In the genomic region with DNA sequence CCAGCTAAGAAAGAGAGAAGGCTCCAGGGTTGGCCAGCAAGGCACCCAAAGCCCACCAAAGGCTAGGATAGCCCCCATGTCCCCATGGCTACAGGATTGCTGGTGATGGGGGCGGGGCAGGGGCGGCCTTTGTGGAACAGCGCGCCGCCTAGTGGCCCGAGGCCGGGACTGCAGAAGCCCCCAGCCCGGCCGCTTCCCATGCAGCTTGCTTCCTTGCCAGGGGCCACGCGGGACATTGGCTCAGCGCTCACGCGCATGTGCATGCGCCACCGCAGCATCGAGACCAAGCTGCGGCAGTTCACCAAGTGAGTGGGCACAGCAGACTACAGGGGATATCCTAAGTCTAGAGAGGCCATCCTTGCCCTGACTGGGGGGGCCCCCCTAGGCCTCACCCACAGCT, we compare ENCODE assay signal across 9 mouse cellular contexts. TPM values are rescaled to one million over a fixed set of nuclear protein-coding genes. Genes with fewer than 3 reads are reported as not detected.
DNase-seq lines count a peak whose midpoint lies in the region; ATAC-seq and TF ChIP-seq lines count a peak whose summit lies in the region.
"Had no signal": no experiment of that assay in that cellular context is flagged by ENCODE, and none has a peak within 500 bp of the region (broad histone marks: within the 10 kb centered on the region; RNA-seq: fewer than 3 reads in every experiment).

No protein-coding gene starts in this region.

- peak; percentile 37 for TF ChIP-seq RAD21 in MEL (IDR thresholded peaks at IDR 0.05; ENCODE audit: low read depth, low read length)

- TF ChIP-seq POLR2A in MEL (IDR thresholded peaks at IDR 0.05; ENCODE audit: control insufficient read depth in 1 of 2, insufficient read depth in 1 of 2, low read depth in 1 of 2, low read length in 2 of 2, poor library complexity in 1 of 2) = no peak
- TF ChIP-seq POLR2A in cortical plate, adult 2 months (IDR thresholded peaks at IDR 0.05; ENCODE audit: extremely low read depth, insufficient read depth, low read length) = no peak

- no peak overlapping the region for H3K27ac ChIP-seq in MEL (ENCODE audit: control insufficient read depth, low read depth, low read length)
- 0 out of 2 replicates have a peak overlapping the region, but pooled peaks have one; percentile 27 for H3K27ac ChIP-seq in cortical plate, adult 2 months (ENCODE audit: insufficient read depth, low read length)
- H3K27ac ChIP-seq in heart, embryonic 12.5 days (ENCODE audit: poor library complexity, severe bottlenecking) = no peak overlapping the region
- H3K27ac ChIP-seq in midbrain, embryonic 16.5 days (ENCODE audit: low read length) = no peak overlapping the region

- no peaks in the 10 kb centered on the region for H3K79me2 ChIP-seq in MEL (ENCODE audit: control insufficient read depth, insufficient read depth, low read length, poor library complexity)

- no peak overlapping the region for H3K4me2 ChIP-seq in heart, embryonic 12.5 days
- no peak overlapping the region for H3K4me2 ChIP-seq in midbrain, embryonic 16.5 days (ENCODE audit: low read length)

- 0 out of 2 replicates have a peak, but pooled peaks have one; percentile 9 for ATAC-seq in heart, embryonic 12.5 days (ENCODE audit: insufficient number of reproducible peaks, low FRiP score)
- peak; percentile 15; the same call in 1 of the 2 replicates for ATAC-seq in midbrain, embryonic 16.5 days
- ATAC-seq in activated CD4-positive, CD25-positive, alpha-beta regulatory T cell, adult 4 months = no peak

- H3K4me3 ChIP-seq in MEL (ENCODE audit: control insufficient read depth in 1 of 2, insufficient read depth in 1 of 2, low read depth in 2 of 2, low read length in 2 of 2) = no peak overlapping the region
- H3K4me3 ChIP-seq in cortical plate, adult 2 months (ENCODE audit: insufficient read depth, low read length) = no peak overlapping the region
- H3K4me3 ChIP-seq in heart, embryonic 12.5 days = no peak overlapping the region
- H3K4me3 ChIP-seq in midbrain, embryonic 16.5 days (ENCODE audit: low read depth, low read length) = no peak overlapping the region
- H3K4me3 ChIP-seq: limb, embryonic 13.5 days had no signal

- WGBS in heart, embryonic 12.5 days = 16% methylated on average over 18 of the region's 18 CpGs
- 5% methylated on average over 18 of the region's 18 CpGs for WGBS in midbrain, embryonic 16.5 days

- H3K36me3 ChIP-seq in MEL (ENCODE audit: control insufficient read depth in 1 of 2, insufficient read depth in 2 of 2, low read length in 2 of 2) = no peaks in the 10 kb centered on the region
- H3K36me3 ChIP-seq in heart, embryonic 12.5 days = peaks cover 70% of the 10 kb centered on the region
- peaks cover 37% of the 10 kb centered on the region for H3K36me3 ChIP-seq in midbrain, embryonic 16.5 days (ENCODE audit: control insufficient read depth, insufficient read depth, low read length)

- intact Hi-C loops in left cerebral cortex, postnatal 4 days (cut with DNase I) = loop anchor here (2.0 kb wide), 1 partner anchor 80 kb away; no protein-coding TSS in a partner anchor

- H3K4me1 ChIP-seq in MEL (ENCODE audit: control insufficient read depth in 1 of 2, insufficient read depth in 2 of 2, low read length in 2 of 2) = peaks cover 0 to 5% of the 10 kb centered on the region in 2 experiments; a peak in 1 of 4 replicates
- no peaks in the 10 kb centered on the region for H3K4me1 ChIP-seq in cortical plate, adult 2 months (ENCODE audit: control insufficient read depth, insufficient read depth, low read length)
- H3K4me1 ChIP-seq in heart, embryonic 12.5 days (replicated peaks) = peaks cover 45% of the 10 kb centered on the region
- peaks cover 38% of the 10 kb centered on the region for H3K4me1 ChIP-seq in midbrain, embryonic 16.5 days (ENCODE audit: control insufficient read depth, insufficient read depth, low read length)

- no peaks in the 10 kb centered on the region for H3K27me3 ChIP-seq in MEL (ENCODE audit: control insufficient read depth in 1 of 2, insufficient read depth in 2 of 2, low read length in 2 of 2)
- H3K27me3 ChIP-seq in heart, embryonic 12.5 days (replicated peaks) = no peaks in the 10 kb centered on the region
- no peaks in the 10 kb centered on the region for H3K27me3 ChIP-seq in midbrain, embryonic 16.5 days (ENCODE audit: control insufficient read depth, insufficient read depth, low read depth, low read length)
- H3K27me3 ChIP-seq: limb, embryonic 13.5 days had no signal

- TF ChIP-seq EP300 in MEL (IDR thresholded peaks at IDR 0.05; ENCODE audit: low read depth in 1 of 2, low read length in 2 of 2) = no peak

- no peak overlapping the region for H3K9ac ChIP-seq in MEL (ENCODE audit: control insufficient read depth, low read depth, low read length, poor library complexity, severe bottlenecking)
- no peak overlapping the region for H3K9ac ChIP-seq in heart, embryonic 12.5 days
- no peak overlapping the region for H3K9ac ChIP-seq in midbrain, embryonic 16.5 days (ENCODE audit: low read depth, low read length)
- H3K9ac ChIP-seq: limb, embryonic 13.5 days had no signal

- peak; percentile 41 for DNase-seq in kidney, adult 9 months
- DNase-seq in kidney, adult 11 months = no peak
- DNase-seq in MEL (ENCODE audit: low read depth, low spot score) = peak; percentile 37
- peak; percentile 92 for DNase-seq in left cerebral cortex, postnatal 4 days

- H3K9me3 ChIP-seq in MEL (replicated peaks; ENCODE audit: insufficient read depth, low read length) = no peaks in the 10 kb centered on the region
- H3K9me3 ChIP-seq in heart, embryonic 12.5 days (replicated peaks) = no peaks in the 10 kb centered on the region
- H3K9me3 ChIP-seq in midbrain, embryonic 16.5 days (replicated peaks; ENCODE audit: control insufficient read depth, low read length, poor library complexity, severe bottlenecking) = no peaks in the 10 kb centered on the region
- H3K9me3 ChIP-seq: limb, embryonic 13.5 days had no signal

- TF ChIP-seq CTCF in MEL (IDR thresholded peaks at IDR 0.05 in 2 of 3, conservative IDR thresholded peaks at IDR 0.05 in 1 of 3; ENCODE audit: control insufficient read depth in 1 of 3, insufficient read depth in 1 of 3, low read depth in 2 of 3, low read length in 3 of 3, poor library complexity in 1 of 3, severe bottlenecking in 1 of 3) = peak; percentile 47 to 89 (median 67)
- TF ChIP-seq CTCF in cortical plate, adult 2 months (IDR thresholded peaks at IDR 0.05; ENCODE audit: extremely low read depth, insufficient read depth, low read length) = peak; percentile 31; the same call in 1 of the 2 replicates

TF ChIP-seq in MEL, 35 proteins besides CTCF, POLR2A, EP300 and RAD21:
- TF ChIP-seq MYC (IDR thresholded peaks at IDR 0.05; ENCODE audit: low read depth, low read length) (no peak), NELFE (IDR thresholded peaks at IDR 0.05; ENCODE audit: low read depth, low read length) (no peak), POLR2AphosphoS5 (IDR thresholded peaks at IDR 0.05; ENCODE audit: borderline replicate concordance, low read depth, low read length) (no peak), MAZ (IDR thresholded peaks at IDR 0.05; ENCODE audit: low read depth, low read length) (0 out of 2 replicates have a peak, but pooled peaks have one; percentile 21), GATA1 (IDR thresholded peaks at IDR 0.05; ENCODE audit: low read depth, low read length) (no peak), USF1 (IDR thresholded peaks at IDR 0.05; ENCODE audit: low read depth, low read length) (no peak), MXI1 (IDR thresholded peaks at IDR 0.05; ENCODE audit: low read depth, low read length) (no peak), UBTF (IDR thresholded peaks at IDR 0.05; ENCODE audit: borderline replicate concordance, insufficient read depth, low read depth, low read length) (no peak), BHLHE40 (IDR thresholded peaks at IDR 0.05; ENCODE audit: borderline replicate concordance, low read depth, low read length) (no peak), SMC3 (IDR thresholded peaks at IDR 0.05; ENCODE audit: low read depth, low read length) (peak; percentile 44), MEF2A (IDR thresholded peaks at IDR 0.05; ENCODE audit: extremely low read depth, insufficient replicate concordance, low read depth, low read length, poor library complexity, severe bottlenecking) (no peak), MAX (IDR thresholded peaks at IDR 0.05; ENCODE audit: low read length) (no peak), ETS1 (IDR thresholded peaks at IDR 0.05; ENCODE audit: low read depth, low read length) (no peak), HCFC1 (IDR thresholded peaks at IDR 0.05; ENCODE audit: low read depth, low read length) (no peak), MYB (IDR thresholded peaks at IDR 0.05; ENCODE audit: low read depth, low read length) (no peak), ELF1 (IDR thresholded peaks at IDR 0.05; ENCODE audit: low read depth, low read length) (no peak), GABPA (IDR thresholded peaks at IDR 0.05; ENCODE audit: low read depth, low read length) (no peak), CHD1 (IDR thresholded peaks at IDR 0.05; ENCODE audit: low read depth, low read length) (no peak), CHD2 (IDR thresholded peaks at IDR 0.05; ENCODE audit: low read length) (no peak), USF2 (IDR thresholded peaks at IDR 0.05; ENCODE audit: borderline replicate concordance in 1 of 2, insufficient read depth in 1 of 2, low read depth in 1 of 2, low read length in 2 of 2) (no peak), SIN3A (IDR thresholded peaks at IDR 0.05; ENCODE audit: low read length) (no peak), TAL1 (IDR thresholded peaks at IDR 0.05; ENCODE audit: low read length) (no peak), ZC3H11A (IDR thresholded peaks at IDR 0.05; ENCODE audit: low read depth, low read length) (0 out of 2 replicates have a peak, but pooled peaks have one; percentile 8)

RNA-seq across cellular contexts. Expression of gene Mtss1l, which starts 5.6 kb away (rescaled TPM):
- 0.62 and 1.2 TPM in 2 replicates for total RNA-seq in MEL (2012; rRNA removed)
- polyA plus RNA-seq in MEL (2012; ENCODE audit: insufficient read depth in 1 of 2, insufficient read length in 2 of 2, low read depth in 1 of 2, low replicate concordance in 2 of 2, missing spikeins in 1 of 2) = 1 to 10 TPM in 1 of 2 experiments, not detected in 1; 4.3 TPM
- polyA plus RNA-seq in cortical plate, adult 2 months (2012; rRNA removed) = 156 and 161 TPM in 2 replicates
- 12.9 and 14.3 TPM in 2 replicates for polyA plus RNA-seq in heart, embryonic 12.5 days (2016; fragmentation: Nextera tagmentation; extraction: Ambion mirVana)
- 100 to 1,000 TPM; 315 to 327 TPM for total RNA-seq in left cerebral cortex, postnatal 4 days (2021)
- polyA plus RNA-seq in midbrain, embryonic 16.5 days (2015; fragmentation: Nextera tagmentation; extraction: Ambion mirVana) = 24.5 and 24.9 TPM in 2 replicates
- polyA plus RNA-seq in activated CD4-positive, CD25-positive, alpha-beta regulatory T cell, adult 4 months (2017; shearing (Covaris generic)) = under 1 TPM in 1 of 2 experiments, not detected in 1; 0.21 TPM

Comparison
In these comparisons a context has a peak if more than half of its experiments do, and no peak if none do; other contexts are left out.
1. RNA of gene Mtss1l, which starts 5.6 kb away (polyA plus RNA-seq): 156 to 161 TPM in cortical plate, adult 2 months, 4.3 TPM in MEL, 24.5 to 24.9 TPM in midbrain, embryonic 16.5 days and 12.9 to 14.3 TPM in heart, embryonic 12.5 days; 0.21 TPM in activated CD4-positive, CD25-positive, alpha-beta regulatory T cell, adult 4 months; every median in the first group is over 4 times any median in the second.